ENCODE assay signal across 19 mouse cellular contexts in genomic region chr9:52261538-52261937, GRCm38 (mm10).
"Had no signal": no experiment of that assay in that cellular context is flagged by ENCODE, and none has a peak within 500 bp of the region (broad histone marks: within the 10 kb centered on the region; RNA-seq: fewer than 3 reads in every experiment).

No protein-coding gene starts in this region.

- ATAC-seq: liver, postnatal 0 days; lung, postnatal 0 days; midbrain, embryonic 15.5 days had no signal

- H3K9ac ChIP-seq: kidney, embryonic 15.5 days; limb, embryonic 13.5 days; liver, embryonic 14.5 days; liver, postnatal 0 days; lung, embryonic 14.5 days; midbrain, embryonic 12.5 days; midbrain, embryonic 15.5 days; neural tube, embryonic 13.5 days had no signal

- H3K4me2 ChIP-seq: kidney, embryonic 15.5 days; limb, embryonic 13.5 days; lung, embryonic 14.5 days; midbrain, embryonic 12.5 days; midbrain, embryonic 15.5 days; neural tube, embryonic 13.5 days had no signal

- H3K4me1 ChIP-seq: kidney, embryonic 15.5 days; limb, embryonic 10.5 days; limb, embryonic 13.5 days; midbrain, embryonic 12.5 days; midbrain, embryonic 15.5 days; neural tube, embryonic 13.5 days had no signal

- H3K27me3 ChIP-seq: kidney, embryonic 15.5 days; limb, embryonic 13.5 days; midbrain, embryonic 12.5 days; midbrain, embryonic 15.5 days; neural tube, embryonic 13.5 days had no signal

- H3K27ac ChIP-seq: kidney, embryonic 15.5 days; limb, embryonic 10.5 days; limb, embryonic 13.5 days; liver, embryonic 14.5 days; macrophage; midbrain, embryonic 12.5 days; midbrain, embryonic 15.5 days; neural tube, embryonic 13.5 days had no signal

- H3K9me3 ChIP-seq: kidney, embryonic 15.5 days; limb, embryonic 10.5 days; limb, embryonic 13.5 days; midbrain, embryonic 12.5 days; midbrain, embryonic 15.5 days; neural tube, embryonic 13.5 days had no signal

- H3K36me3 ChIP-seq: kidney, embryonic 15.5 days; limb, embryonic 10.5 days; limb, embryonic 13.5 days; midbrain, embryonic 12.5 days; midbrain, embryonic 15.5 days; neural tube, embryonic 13.5 days had no signal

- DNase-seq: kidney, adult 8-10 months; kidney, postnatal 10 days; kidney, postnatal 36 days; liver, postnatal 0 days; lung, embryonic 14.5 days; retina, postnatal 1 day; right cerebral cortex, postnatal 25 days; spleen, adult 18-20 months; thymus, adult 18-20 months; thymus, postnatal 36 days had no signal

- H3K4me3 ChIP-seq: kidney, embryonic 15.5 days; limb, embryonic 10.5 days; limb, embryonic 13.5 days; midbrain, embryonic 12.5 days; midbrain, embryonic 15.5 days; neural tube, embryonic 13.5 days had no signal
